Mouse (Mus musculus) lung, embryonic 14.5 days (tissue): ENCODE measurements at regions not wholly inside any gene's neighbourhood (a gene's known extent, or its start where the extent isn't known, plus 50 kb on each side); places are given as distances from the start of the nearest gene placed in this dataset.
A peak's percentile ranks its signal among the peaks of the same experiment; 100 is the strongest.

Experiments
- ATAC-seq: fragments of 200-750 bp; cut with Nextera tagmentation; 2 replicates; pipeline ENCODE4 v1.8.0; 2017; ENCODE audit warnings: mild to moderate bottlenecking, moderate TSS enrichment, moderate library complexity; ENCODE audit not compliant: insufficient read depth
- DNase-seq: peaks from one replicate; pipeline ENCODE4 v3.0.0-alpha.2; 2015
- H3K27ac ChIP-seq: fragments of 300-500 bp; sonication (generic); 2 replicates; pipeline ENCODE4 v1.5.1; 2014; ENCODE audit warnings: low read depth, mild to moderate bottlenecking, moderate library complexity
- H3K27me3 ChIP-seq: fragments of 300-500 bp; sonication (generic); 2 replicates; pipeline ENCODE4 v1.6.1; 2014; ENCODE audit warnings: low read length, control low read depth; ENCODE audit not compliant: insufficient read depth
- H3K36me3 ChIP-seq: fragments of 300-500 bp; sonication (generic); 2 replicates; pipeline ENCODE4 v1.6.1; 2014; ENCODE audit warnings: control low read depth; ENCODE audit not compliant: insufficient read depth
- H3K4me1 ChIP-seq: fragments of 300-500 bp; sonication (generic); 2 replicates; pipeline ENCODE4 v1.6.1; 2014; ENCODE audit warnings: antibody characterized with exemption, control low read depth; ENCODE audit not compliant: insufficient read depth
- H3K4me2 ChIP-seq: fragments of 300-500 bp; sonication (generic); 2 replicates; pipeline ENCODE4 v1.6.1; 2014; ENCODE audit warnings: mild to moderate bottlenecking
- H3K4me3 ChIP-seq: fragments of 300-500 bp; sonication (generic); 2 replicates; pipeline ENCODE4 v1.5.1; 2014; ENCODE audit warnings: low read depth, low read length
- H3K9ac ChIP-seq: fragments of 300-500 bp; sonication (generic); 2 replicates; pipeline ENCODE4 v1.6.1; 2014
- H3K9me3 ChIP-seq: fragments of 300-500 bp; sonication (generic); 2 replicates; pipeline ENCODE4 v1.6.1; 2016; ENCODE audit warnings: low read depth, low read length, control low read depth
- CTCF ChIP-seq: IDR thresholded peaks from 2 replicates; pipeline ENCODE4 v1.5.1; 2016; ENCODE audit warnings: antibody characterized with exemption, low read depth
- WGBS: fragments of 180-500 bp; shearing (Covaris S2); extraction: QIAGEN DNeasy Blood & Tissue Kit; methylation state at CpG from one replicate; pipeline ENCODE4 v1.1.7; 2014; 5-methylcytosine and 5-hydroxymethylcytosine counted together

GRCm38 (mm10) chr4:81730386-81730785 is 287.8 kb upstream of the Mpdz start:
- Histone ChIP-seq H3K27me3 (no peaks in the 10 kb centered on the region), H3K4me3 (no peak overlapping the region), H3K4me2 (no peak overlapping the region), H3K9me3 (no peaks in the 10 kb centered on the region), H3K36me3 (no peaks in the 10 kb centered on the region), H3K27ac (no peak overlapping the region), H3K9ac (no peak overlapping the region), H3K4me1 (peaks cover 4% of the 10 kb centered on the region; the same call in 1 of the 2 replicates)
- no peak for ATAC-seq
- no peak for TF ChIP-seq CTCF
- DNase-seq: no peak
- WGBS: 54% methylated on average over 2 of the region's 2 CpGs

- Histone ChIP-seq H3K4me2 (no peak overlapping the region), H3K9ac (no peak overlapping the region), H3K9me3 (no peaks in the 10 kb centered on the region; the same call in 1 of the 2 replicates), H3K27me3 (no peaks in the 10 kb centered on the region), H3K4me3 (no peak overlapping the region), H3K4me1 (peaks cover 4% of the 10 kb centered on the region; the same call in 1 of the 2 replicates), H3K36me3 (no peaks in the 10 kb centered on the region), H3K27ac (peak overlapping the region; percentile 19; the same call in 1 of the 2 replicates)
- DNase-seq (no peak), ATAC-seq (no peak)
- WGBS: 56% methylated on average over 3 of the region's 3 CpGs
- no peak for TF ChIP-seq CTCF
These were observed 286.3 kb upstream of the Mpdz start for GRCm38 (mm10) chr4:81728961-81729360.

- ATAC-seq (peak; percentile 80; the same call in 1 of the 2 replicates), DNase-seq (peak; percentile 68)
- no peak overlapping the region for H3K4me3 ChIP-seq
- WGBS: 43% methylated on average over 12 of the region's 12 CpGs
- TF ChIP-seq CTCF: no peak
- peak overlapping the region; percentile 10; the same call in 1 of the 2 replicates for H3K4me2 ChIP-seq
- H3K9ac ChIP-seq: no peak overlapping the region
- peaks cover 4% of the 10 kb centered on the region; the same call in 1 of the 2 replicates for H3K4me1 ChIP-seq
- H3K9me3 ChIP-seq: no peaks in the 10 kb centered on the region; the same call in 1 of the 2 replicates
- H3K27me3 ChIP-seq: no peaks in the 10 kb centered on the region
- no peaks in the 10 kb centered on the region for H3K36me3 ChIP-seq
- H3K27ac ChIP-seq: peak overlapping the region; percentile 71; the same call in 1 of the 2 replicates
These were observed 285.3 kb upstream of the Mpdz start for GRCm38 (mm10) chr4:81727735-81728581.

GRCm38 (mm10) chr4:81726761-81727723 is 284.4 kb upstream of the Mpdz start:
- Histone ChIP-seq H3K27ac (peak overlapping the region; percentile 71; the same call in 1 of the 2 replicates), H3K9me3 (no peaks in the 10 kb centered on the region; the same call in 1 of the 2 replicates), H3K36me3 (no peaks in the 10 kb centered on the region), H3K9ac (no peak overlapping the region), H3K4me2 (peak overlapping the region; percentile 10; the same call in 1 of the 2 replicates), H3K4me1 (peaks cover 4% of the 10 kb centered on the region; the same call in 1 of the 2 replicates), H3K27me3 (no peaks in the 10 kb centered on the region), H3K4me3 (no peak overlapping the region)
- DNase-seq (no peak), ATAC-seq (no peak)
- WGBS: 67% methylated on average over 16 of the region's 16 CpGs
- no peak for TF ChIP-seq CTCF

GRCm38 (mm10) chr4:81724751-81725150 is 282.1 kb upstream of the Mpdz start:
- H3K9me3 ChIP-seq: no peaks in the 10 kb centered on the region; the same call in 1 of the 2 replicates
- H3K27ac ChIP-seq: no peak overlapping the region
- ATAC-seq: no peak
- no peaks in the 10 kb centered on the region for H3K36me3 ChIP-seq
- no peak overlapping the region for H3K4me3 ChIP-seq
- no peak for TF ChIP-seq CTCF
- peaks cover 4% of the 10 kb centered on the region; the same call in 1 of the 2 replicates for H3K4me1 ChIP-seq
- no peak overlapping the region for H3K4me2 ChIP-seq
- 95% methylated on average over 2 of the region's 2 CpGs for WGBS
- no peak overlapping the region for H3K9ac ChIP-seq
- H3K27me3 ChIP-seq: no peaks in the 10 kb centered on the region
- DNase-seq: no peak

DNA sequence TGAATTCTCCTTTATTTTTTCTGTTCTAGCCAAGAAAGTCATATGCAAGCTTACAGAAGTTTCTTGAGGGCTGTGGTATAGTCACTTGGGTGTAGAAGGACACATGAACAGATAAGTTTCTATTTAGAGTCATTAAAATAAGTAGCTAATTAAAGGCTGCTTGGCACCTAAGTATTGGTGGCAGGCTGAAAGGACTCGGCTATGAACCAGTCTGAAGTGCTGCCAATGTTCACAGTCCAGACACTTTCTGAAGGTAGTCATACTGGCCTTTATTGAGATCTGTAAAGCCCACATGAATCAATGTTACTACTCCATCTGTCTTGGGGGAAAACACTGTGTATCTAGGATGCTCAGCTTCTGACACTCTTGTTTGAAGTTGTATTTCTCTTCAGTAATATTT is 269.8 kb upstream of the Mpdz start:
- TF ChIP-seq CTCF: no peak
- H3K27ac ChIP-seq: no peak overlapping the region
- DNase-seq: no peak
- no peak for ATAC-seq
- H3K4me2 ChIP-seq: no peak overlapping the region
- H3K36me3 ChIP-seq: no peaks in the 10 kb centered on the region
- H3K4me3 ChIP-seq: no peak overlapping the region
- no peaks in the 10 kb centered on the region for H3K9me3 ChIP-seq
- WGBS: 72% methylated on average over 1 of the region's 1 CpGs
- no peak overlapping the region for H3K9ac ChIP-seq
- no peaks in the 10 kb centered on the region for H3K27me3 ChIP-seq
- H3K4me1 ChIP-seq: no peaks in the 10 kb centered on the region

DNA sequence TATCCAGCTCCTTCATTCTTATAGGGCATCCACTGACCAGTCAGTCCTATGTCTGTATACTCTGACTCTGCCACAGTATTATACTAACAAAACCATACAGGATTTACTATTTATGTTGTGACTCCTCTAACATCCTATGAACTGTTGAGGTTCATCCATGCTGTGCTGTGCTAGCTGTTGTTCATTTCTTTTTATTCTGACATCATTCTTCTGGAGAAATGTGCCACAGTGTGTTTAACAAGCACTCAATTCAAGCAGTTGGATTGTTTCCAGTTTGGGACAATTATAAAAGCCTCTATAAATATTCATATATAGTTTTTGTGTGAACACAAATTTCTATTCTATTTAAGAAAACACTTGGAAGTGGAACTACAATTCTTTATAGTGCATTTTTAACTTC is 252.6 kb upstream of the Mpdz start:
- H3K36me3 ChIP-seq: no peaks in the 10 kb centered on the region
- no peak for DNase-seq
- H3K27me3 ChIP-seq: no peaks in the 10 kb centered on the region
- no peak overlapping the region for H3K27ac ChIP-seq
- TF ChIP-seq CTCF: no peak
- H3K9ac ChIP-seq: no peak overlapping the region
- no peaks in the 10 kb centered on the region for H3K9me3 ChIP-seq
- H3K4me3 ChIP-seq: no peak overlapping the region
- H3K4me2 ChIP-seq: no peak overlapping the region
- no peak for ATAC-seq
- no peaks in the 10 kb centered on the region for H3K4me1 ChIP-seq
